Mouse (Mus musculus) hindbrain, embryonic 15.5 days (tissue): ENCODE measurements around the gene Rpl31. TPM values are rescaled to one million over a fixed set of nuclear protein-coding genes. Genes with fewer than 3 reads are reported as not detected.

Experiments
- ATAC-seq: fragments of 200-750 bp; cut with Nextera tagmentation; 2 replicates; pipeline ENCODE4 v1.8.0; 2017; ENCODE audit warnings: low read depth, moderate number of reproducible peaks, moderate TSS enrichment; ENCODE audit not compliant: low FRiP score
- H3K27ac ChIP-seq: fragments of 300-500 bp; sonication (generic); replicated peaks from 2 replicates; pipeline ENCODE4 v1.5.1; 2015; ENCODE audit warnings: mild to moderate bottlenecking, inconsistent platforms
- H3K27me3 ChIP-seq: fragments of 300-500 bp; sonication (generic); 2 replicates; pipeline ENCODE4 v1.6.1; 2015; ENCODE audit warnings: control low read depth, inconsistent platforms
- H3K36me3 ChIP-seq: fragments of 300-500 bp; sonication (generic); 2 replicates; pipeline ENCODE4 v1.6.1; 2015; ENCODE audit warnings: control low read depth, inconsistent platforms
- H3K4me1 ChIP-seq: fragments of 300-500 bp; sonication (generic); replicated peaks from 2 replicates; pipeline ENCODE4 v1.6.1; 2015; ENCODE audit warnings: control low read depth, inconsistent platforms
- H3K4me2 ChIP-seq: fragments of 300-500 bp; sonication (generic); 2 replicates; pipeline ENCODE4 v1.6.1; 2015; ENCODE audit warnings: moderate library complexity, mild to moderate bottlenecking, inconsistent platforms
- H3K4me3 ChIP-seq: fragments of 300-500 bp; sonication (generic); 2 replicates; pipeline ENCODE4 v1.5.1; 2015; ENCODE audit warnings: mild to moderate bottlenecking, inconsistent platforms
- H3K9ac ChIP-seq: fragments of 300-500 bp; sonication (generic); 2 replicates; pipeline ENCODE4 v1.6.1; 2015; ENCODE audit warnings: inconsistent platforms
- H3K9me3 ChIP-seq: fragments of 300-500 bp; sonication (generic); 2 replicates; pipeline ENCODE4 v1.6.1; 2016; ENCODE audit warnings: control low read depth, inconsistent platforms
- WGBS: fragments of 180-500 bp; shearing (Covaris S2); methylation state at CpG from one replicate; pipeline ENCODE4 v1.1.7; 2015; 5-methylcytosine and 5-hydroxymethylcytosine counted together
- polyA plus RNA-seq: library from polyadenylated mRNA; unstranded; fragments of >200 nt; fragmentation: Nextera tagmentation; extraction: Ambion mirVana; gene quantifications from 2 replicates; pipeline ENCODE4 v1.2.1, GENCODE M21; 2015

The Rpl31 gene
- polyA plus RNA-seq = 306 and 326 TPM in 2 replicates

DNA sequence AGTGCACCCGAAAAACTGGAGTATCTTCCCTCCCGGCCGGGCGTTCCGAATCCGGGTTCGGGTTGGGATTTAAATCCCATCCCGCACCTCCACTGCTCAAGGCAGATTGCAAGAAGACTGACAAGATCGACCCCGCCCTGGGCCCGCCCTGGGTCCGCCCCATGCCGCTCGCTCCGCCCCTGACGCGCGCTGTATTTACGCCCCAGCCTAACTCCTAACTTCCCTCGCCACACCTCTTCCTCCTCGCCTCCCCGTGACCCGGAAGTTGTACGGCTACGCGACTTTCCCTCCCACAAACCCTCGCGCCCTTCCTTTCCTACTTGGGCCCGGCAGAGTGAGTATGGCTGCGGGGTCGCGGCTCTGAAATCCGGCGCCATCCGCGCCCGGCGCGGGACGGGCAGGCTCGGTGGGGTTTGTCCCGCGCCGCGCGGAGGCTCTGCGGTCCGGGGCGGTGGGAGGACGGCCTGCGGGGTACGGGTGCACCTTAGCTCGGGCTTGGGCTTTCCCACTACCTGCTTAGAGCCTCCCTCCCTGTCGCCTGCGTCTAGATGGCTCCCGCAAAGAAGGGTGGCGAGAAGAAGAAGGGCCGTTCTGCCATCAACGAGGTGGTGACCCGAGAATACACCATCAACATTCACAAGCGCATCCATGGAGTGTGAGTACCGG is at the start of gene Rpl31:
TSS of gene Rpl31 (plus strand) at position 242 of the 666 bp plus-strand sequence.
- Histone ChIP-seq H3K4me1 (peaks cover 21% of the 10 kb centered on the region), H3K9ac (peak within 1 kb of the TSS; percentile 83), H3K27ac (peak within 1 kb of the TSS; percentile 93), H3K36me3 (peaks cover 30% of the 10 kb centered on the region), H3K4me3 (peak within 1 kb of the TSS; percentile 67), H3K27me3 (no peaks in the 10 kb centered on the region), H3K4me2 (peak within 1 kb of the TSS; percentile 77), H3K9me3 (no peaks in the 10 kb centered on the region)
- under 1% methylated on average over 62 of the region's 62 CpGs for WGBS
- ATAC-seq = peak; percentile 99

DNA sequence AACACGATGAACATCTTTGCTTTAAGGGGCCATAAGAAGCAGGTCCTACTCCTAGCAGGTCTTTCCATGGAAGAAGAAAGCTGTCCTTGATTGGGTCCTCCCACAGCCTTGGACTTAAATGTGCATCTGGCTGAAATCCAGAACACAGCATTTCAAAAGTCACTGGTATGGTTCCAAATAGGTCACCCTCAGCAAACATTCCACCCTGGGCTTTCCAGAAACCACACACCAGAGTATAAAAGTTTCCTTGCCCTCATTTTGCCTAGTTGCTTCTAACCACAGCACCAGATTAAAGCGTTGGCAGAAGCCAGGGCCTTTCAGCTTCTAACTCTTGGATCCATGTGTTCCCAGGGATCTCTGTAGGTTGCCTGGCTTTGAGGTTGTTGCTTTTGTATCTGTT is 49.7 kb upstream of the Rpl31 start:
- no peak for ATAC-seq
- H3K27ac ChIP-seq = no peak overlapping the region
- no peaks in the 10 kb centered on the region for H3K27me3 ChIP-seq
- H3K4me2 ChIP-seq = no peak overlapping the region
- no peaks in the 10 kb centered on the region for H3K4me1 ChIP-seq
- H3K9me3 ChIP-seq = no peaks in the 10 kb centered on the region
- no peaks in the 10 kb centered on the region for H3K36me3 ChIP-seq
- no peak overlapping the region for H3K4me3 ChIP-seq
- WGBS = 77% methylated on average over 2 of the region's 2 CpGs
- H3K9ac ChIP-seq = no peak overlapping the region

DNA sequence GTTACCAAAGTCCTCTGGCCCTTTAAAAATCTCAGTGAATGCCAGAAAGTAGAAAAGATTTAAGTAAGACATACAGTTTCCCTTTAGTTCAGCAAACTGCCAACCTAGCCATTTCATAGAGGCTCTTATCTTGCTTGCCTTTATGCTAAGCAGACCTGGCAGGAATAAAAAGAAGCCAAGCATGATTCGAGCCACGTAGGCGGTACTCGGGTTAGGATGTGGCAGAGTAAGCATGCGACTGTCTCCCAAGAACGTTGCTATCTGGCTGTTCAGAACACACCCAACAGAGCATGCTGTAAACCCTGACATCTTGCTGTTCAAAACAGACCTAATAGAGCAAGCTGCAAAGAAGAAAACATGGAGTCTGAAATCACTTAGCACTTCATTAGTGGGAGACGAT is 48.8 kb upstream of the Rpl31 start:
- Histone ChIP-seq H3K4me2 (no peak overlapping the region), H3K4me3 (no peak overlapping the region), H3K27me3 (no peaks in the 10 kb centered on the region), H3K9me3 (no peaks in the 10 kb centered on the region), H3K4me1 (no peaks in the 10 kb centered on the region), H3K36me3 (no peaks in the 10 kb centered on the region), H3K9ac (no peak overlapping the region), H3K27ac (no peak overlapping the region)
- ATAC-seq = no peak
- 73% methylated on average over 7 of the region's 7 CpGs for WGBS

DNA sequence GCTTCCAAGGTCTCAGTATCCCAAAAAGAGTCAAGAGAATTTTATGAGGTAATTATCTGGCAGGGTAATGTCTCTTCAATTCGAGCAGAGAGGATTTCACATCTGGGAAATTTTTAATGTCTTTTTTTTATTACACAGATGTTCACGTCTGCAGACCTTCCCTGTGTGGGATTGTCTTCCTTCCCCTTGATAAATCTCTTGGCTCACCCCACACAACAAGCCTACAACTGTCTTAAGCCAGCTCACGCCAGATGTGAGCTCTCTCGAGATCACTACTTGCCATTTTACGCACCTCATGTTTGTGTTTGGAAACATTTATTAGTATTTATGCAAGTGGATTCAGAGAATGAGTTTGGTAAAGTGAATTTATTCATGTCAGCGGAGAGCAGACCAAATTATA is 45.7 kb upstream of the Rpl31 start:
- H3K36me3 ChIP-seq = no peaks in the 10 kb centered on the region
- H3K4me2 ChIP-seq = no peak overlapping the region
- H3K9ac ChIP-seq = no peak overlapping the region
- 63% methylated on average over 6 of the region's 6 CpGs for WGBS
- no peak for ATAC-seq
- no peak overlapping the region for H3K4me3 ChIP-seq
- no peaks in the 10 kb centered on the region for H3K27me3 ChIP-seq
- H3K27ac ChIP-seq = no peak overlapping the region
- no peaks in the 10 kb centered on the region for H3K4me1 ChIP-seq
- no peaks in the 10 kb centered on the region for H3K9me3 ChIP-seq

- Histone ChIP-seq H3K9me3 (no peaks in the 10 kb centered on the region), H3K27me3 (no peaks in the 10 kb centered on the region), H3K27ac (no peak overlapping the region), H3K9ac (no peak overlapping the region), H3K4me2 (no peak overlapping the region), H3K4me1 (no peaks in the 10 kb centered on the region), H3K36me3 (no peaks in the 10 kb centered on the region), H3K4me3 (no peak overlapping the region)
- no peak for ATAC-seq
- WGBS = 93% methylated on average over 6 of the region's 6 CpGs
These were observed 42.4 kb upstream of the Rpl31 start for GRCm38 (mm10) chr1:39325228-39325627.

DNA sequence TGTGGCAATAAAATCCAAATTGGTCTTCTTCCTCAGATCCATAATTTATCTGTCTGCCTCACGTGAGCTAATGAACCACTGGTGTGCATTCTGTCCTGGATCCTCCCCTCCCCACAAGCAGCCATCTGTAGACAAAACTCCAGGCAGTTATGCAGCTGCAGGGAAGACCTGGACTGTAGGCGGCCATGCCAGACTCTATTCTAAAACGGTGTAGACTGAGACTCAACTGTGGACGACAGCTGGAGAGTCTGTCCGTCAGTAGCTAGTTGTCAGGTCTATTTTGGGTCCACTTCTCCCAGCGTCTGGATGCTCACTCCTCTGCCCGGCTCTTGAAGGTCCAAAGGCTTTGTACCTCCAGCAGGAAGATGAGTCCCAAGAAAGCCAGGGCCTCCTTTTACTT is 40.1 kb upstream of the Rpl31 start:
- no peak overlapping the region for H3K4me3 ChIP-seq
- ATAC-seq = no peak
- 76% methylated on average over 7 of the region's 7 CpGs for whole genome bisulfite sequencing

DNA sequence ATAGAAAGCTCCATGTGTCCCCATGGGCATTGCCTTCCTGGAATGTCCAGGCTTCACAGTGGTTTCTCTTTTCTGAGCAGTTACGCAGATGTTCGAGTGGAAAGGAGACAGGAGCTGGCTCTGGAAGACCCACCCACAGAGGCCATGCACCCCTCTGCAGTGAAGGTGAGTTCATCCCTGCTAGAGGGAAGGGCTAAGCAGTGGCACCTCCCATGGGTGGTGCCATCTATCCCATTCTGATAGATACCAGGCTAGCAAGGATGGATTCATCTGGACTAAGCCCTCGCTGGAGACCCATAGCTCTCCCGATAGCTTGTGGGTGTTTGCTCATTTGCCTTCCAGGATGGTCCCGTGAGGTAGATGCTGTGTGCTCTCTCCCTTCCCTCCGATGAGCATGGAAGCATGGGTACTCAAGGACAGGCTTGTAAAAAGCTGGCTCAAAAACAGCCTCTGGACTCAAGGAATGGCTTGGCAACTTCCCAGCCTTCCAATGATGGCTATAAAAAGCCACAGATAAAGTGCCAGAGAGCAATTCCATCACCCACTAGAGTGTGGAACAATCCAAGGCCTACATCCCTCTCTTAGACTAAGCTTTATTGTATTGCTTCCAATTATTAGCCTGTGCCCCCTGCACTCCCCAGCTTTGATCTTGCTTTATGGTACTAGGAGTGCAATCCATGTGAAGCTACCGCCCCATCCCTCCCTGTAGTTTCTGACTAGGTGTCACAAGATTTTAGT is 36.6 kb upstream of the Rpl31 start:
- WGBS = 92% methylated on average over 7 of the region's 7 CpGs
- no peaks in the 10 kb centered on the region for H3K27me3 ChIP-seq
- no peak overlapping the region for H3K4me2 ChIP-seq

More for the DNA sequence above, 40.1 kb upstream of the Rpl31 start:
- no peaks in the 10 kb centered on the region for H3K27me3 ChIP-seq
- H3K27ac ChIP-seq = no peak overlapping the region
- no peaks in the 10 kb centered on the region for H3K4me1 ChIP-seq
- H3K9ac ChIP-seq = no peak overlapping the region
- H3K4me2 ChIP-seq = no peak overlapping the region
- no peaks in the 10 kb centered on the region for H3K36me3 ChIP-seq
- H3K9me3 ChIP-seq = no peaks in the 10 kb centered on the region

GRCm38 (mm10) chr1:39332456-39332855 is 35.2 kb upstream of the Rpl31 start:
- no peak for ATAC-seq
- Histone ChIP-seq H3K9me3 (no peaks in the 10 kb centered on the region), H3K4me2 (no peak overlapping the region), H3K27me3 (no peaks in the 10 kb centered on the region), H3K36me3 (no peaks in the 10 kb centered on the region), H3K4me1 (no peaks in the 10 kb centered on the region), H3K27ac (no peak overlapping the region), H3K9ac (no peak overlapping the region), H3K4me3 (no peak overlapping the region)
- 79% methylated on average over 4 of the region's 4 CpGs for WGBS

More for the DNA sequence above, 36.6 kb upstream of the Rpl31 start:
- no peaks in the 10 kb centered on the region for H3K36me3 ChIP-seq
- H3K9ac ChIP-seq = no peak overlapping the region
- no peak overlapping the region for H3K27ac ChIP-seq
- no peaks in the 10 kb centered on the region for H3K9me3 ChIP-seq
- no peak for ATAC-seq
- no peak overlapping the region for H3K4me3 ChIP-seq
- H3K4me1 ChIP-seq = no peaks in the 10 kb centered on the region

GRCm38 (mm10) chr1:39335561-39336196 is 32.0 kb upstream of the Rpl31 start:
- H3K36me3 ChIP-seq = no peaks in the 10 kb centered on the region
- H3K9me3 ChIP-seq = no peaks in the 10 kb centered on the region
- no peak overlapping the region for H3K4me2 ChIP-seq
- H3K4me3 ChIP-seq = no peak overlapping the region
- H3K4me1 ChIP-seq = no peaks in the 10 kb centered on the region
- 32% methylated on average over 15 of the region's 15 CpGs for WGBS
- no peak overlapping the region for H3K9ac ChIP-seq
- no peaks in the 10 kb centered on the region for H3K27me3 ChIP-seq
- H3K27ac ChIP-seq = no peak overlapping the region
- ATAC-seq = no peak

DNA sequence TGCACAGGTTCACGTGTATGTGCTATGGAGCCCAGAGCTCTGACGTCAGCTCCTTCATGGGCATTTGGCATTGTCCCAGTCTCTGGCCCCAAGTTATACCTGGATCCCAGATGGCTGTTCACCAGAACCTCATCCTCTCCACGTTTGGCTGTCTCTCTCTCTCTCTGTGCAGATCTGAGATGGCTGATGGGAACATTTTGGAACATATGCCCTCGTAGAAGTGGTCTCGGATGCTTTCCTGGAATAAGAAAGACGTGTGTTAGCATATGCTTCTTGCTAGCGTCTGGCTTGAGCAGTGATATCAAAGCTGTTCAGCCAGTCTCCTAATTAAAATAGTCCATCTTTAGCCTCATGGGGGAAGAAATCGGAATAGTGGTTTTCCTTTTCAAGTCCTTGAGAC is 30.9 kb upstream of the Rpl31 start:
- Histone ChIP-seq H3K27me3 (no peaks in the 10 kb centered on the region), H3K4me3 (no peak overlapping the region), H3K4me2 (no peak overlapping the region), H3K36me3 (no peaks in the 10 kb centered on the region), H3K27ac (no peak overlapping the region), H3K9ac (no peak overlapping the region), H3K9me3 (no peaks in the 10 kb centered on the region), H3K4me1 (no peaks in the 10 kb centered on the region)
- 76% methylated on average over 8 of the region's 8 CpGs for WGBS
- no peak for ATAC-seq

DNA sequence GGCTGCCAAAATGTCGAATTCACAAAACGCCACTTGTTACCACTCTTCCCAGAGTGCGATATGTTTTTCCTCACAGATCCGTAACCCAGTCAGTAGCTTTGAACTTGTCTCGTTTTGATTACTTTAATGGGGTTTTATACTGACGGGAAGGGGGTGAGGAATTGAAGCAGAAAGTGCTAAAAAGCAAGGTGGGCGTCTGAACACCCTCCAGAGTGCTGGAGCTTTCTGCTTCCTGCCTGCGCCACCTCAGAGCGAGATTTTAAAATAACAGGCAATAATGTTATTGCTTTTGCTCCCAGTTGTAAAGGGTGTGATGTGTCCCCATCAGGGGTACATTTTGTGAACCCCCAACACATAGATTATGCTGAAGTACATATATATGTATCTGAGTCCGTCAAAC is 28.8 kb upstream of the Rpl31 start:
- H3K9ac ChIP-seq = no peak overlapping the region
- no peak overlapping the region for H3K4me3 ChIP-seq
- no peak overlapping the region for H3K4me2 ChIP-seq
- 79% methylated on average over 10 of the region's 10 CpGs for WGBS
- no peaks in the 10 kb centered on the region for H3K27me3 ChIP-seq
- H3K9me3 ChIP-seq = no peaks in the 10 kb centered on the region
- no peaks in the 10 kb centered on the region for H3K4me1 ChIP-seq
- ATAC-seq = no peak
- H3K36me3 ChIP-seq = no peaks in the 10 kb centered on the region
- no peak overlapping the region for H3K27ac ChIP-seq

DNA sequence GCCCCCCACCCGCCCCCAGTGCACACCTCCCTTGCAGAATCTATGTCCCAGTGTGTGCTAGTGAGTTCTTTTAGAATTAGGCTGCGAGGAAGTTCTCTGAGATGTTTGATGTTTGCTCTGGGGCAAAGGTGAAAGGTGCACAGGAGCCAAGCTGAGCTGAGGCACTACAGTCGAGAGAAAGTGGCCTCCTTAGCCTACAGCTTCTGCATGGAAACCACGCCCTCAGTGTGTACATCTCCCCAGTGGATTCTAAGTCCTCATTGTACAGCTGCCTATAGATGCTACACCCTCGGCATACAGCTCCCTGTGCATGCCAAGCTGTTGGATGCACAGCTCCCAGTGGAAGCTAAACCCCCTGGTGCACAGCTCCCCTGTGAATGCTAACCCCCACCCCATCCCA is 28.2 kb upstream of the Rpl31 start:
- WGBS = 61% methylated on average over 5 of the region's 5 CpGs
- no peak overlapping the region for H3K4me3 ChIP-seq
- H3K9ac ChIP-seq = no peak overlapping the region
- no peaks in the 10 kb centered on the region for H3K27me3 ChIP-seq
- no peaks in the 10 kb centered on the region for H3K4me1 ChIP-seq
- no peak overlapping the region for H3K27ac ChIP-seq
- ATAC-seq = no peak
- H3K9me3 ChIP-seq = no peaks in the 10 kb centered on the region
- H3K36me3 ChIP-seq = no peaks in the 10 kb centered on the region
- H3K4me2 ChIP-seq = no peak overlapping the region
